Mouse (Mus musculus) lung, embryonic 14.5 days (tissue): Measurements from ENCODE around the gene Rpa3. TPM values are rescaled to one million over a fixed set of nuclear protein-coding genes. Genes with fewer than 3 reads are reported as not detected.

Source experiments
- ATAC-seq: fragments of 200-750 bp; cut with Nextera tagmentation; 2 replicates; pipeline ENCODE4 v1.8.0; 2017; ENCODE audit warnings: mild to moderate bottlenecking, moderate TSS enrichment, moderate library complexity; ENCODE audit not compliant: insufficient read depth
- DNase-seq: peaks from one replicate; pipeline ENCODE4 v3.0.0-alpha.2; 2015
- H3K27ac ChIP-seq: fragments of 300-500 bp; sonication (generic); 2 replicates; pipeline ENCODE4 v1.5.1; 2014; ENCODE audit warnings: low read depth, mild to moderate bottlenecking, moderate library complexity
- H3K27me3 ChIP-seq: fragments of 300-500 bp; sonication (generic); 2 replicates; pipeline ENCODE4 v1.6.1; 2014; ENCODE audit warnings: low read length, control low read depth; ENCODE audit not compliant: insufficient read depth
- H3K36me3 ChIP-seq: fragments of 300-500 bp; sonication (generic); 2 replicates; pipeline ENCODE4 v1.6.1; 2014; ENCODE audit warnings: control low read depth; ENCODE audit not compliant: insufficient read depth
- H3K4me1 ChIP-seq: fragments of 300-500 bp; sonication (generic); 2 replicates; pipeline ENCODE4 v1.6.1; 2014; ENCODE audit warnings: antibody characterized with exemption, control low read depth; ENCODE audit not compliant: insufficient read depth
- H3K4me2 ChIP-seq: fragments of 300-500 bp; sonication (generic); 2 replicates; pipeline ENCODE4 v1.6.1; 2014; ENCODE audit warnings: mild to moderate bottlenecking
- H3K4me3 ChIP-seq: fragments of 300-500 bp; sonication (generic); 2 replicates; pipeline ENCODE4 v1.5.1; 2014; ENCODE audit warnings: low read depth, low read length
- H3K9ac ChIP-seq: fragments of 300-500 bp; sonication (generic); 2 replicates; pipeline ENCODE4 v1.6.1; 2014
- H3K9me3 ChIP-seq: fragments of 300-500 bp; sonication (generic); 2 replicates; pipeline ENCODE4 v1.6.1; 2016; ENCODE audit warnings: low read depth, low read length, control low read depth
- CTCF ChIP-seq: IDR thresholded peaks from 2 replicates; pipeline ENCODE4 v1.5.1; 2016; ENCODE audit warnings: antibody characterized with exemption, low read depth
- WGBS: fragments of 180-500 bp; shearing (Covaris S2); extraction: QIAGEN DNeasy Blood & Tissue Kit; methylation state at CpG from one replicate; pipeline ENCODE4 v1.1.7; 2014; 5-methylcytosine and 5-hydroxymethylcytosine counted together
- polyA plus RNA-seq: library from polyadenylated mRNA; unstranded; fragments of >200 nt; fragmentation: Nextera tagmentation; extraction: Ambion mirVana; gene quantifications from 2 replicates; pipeline ENCODE4 v1.2.1, GENCODE M21; 2014

Gene Rpa3
- polyA plus RNA-seq, 1 experiment from 2014 or later, result 177 TPM

DNA sequence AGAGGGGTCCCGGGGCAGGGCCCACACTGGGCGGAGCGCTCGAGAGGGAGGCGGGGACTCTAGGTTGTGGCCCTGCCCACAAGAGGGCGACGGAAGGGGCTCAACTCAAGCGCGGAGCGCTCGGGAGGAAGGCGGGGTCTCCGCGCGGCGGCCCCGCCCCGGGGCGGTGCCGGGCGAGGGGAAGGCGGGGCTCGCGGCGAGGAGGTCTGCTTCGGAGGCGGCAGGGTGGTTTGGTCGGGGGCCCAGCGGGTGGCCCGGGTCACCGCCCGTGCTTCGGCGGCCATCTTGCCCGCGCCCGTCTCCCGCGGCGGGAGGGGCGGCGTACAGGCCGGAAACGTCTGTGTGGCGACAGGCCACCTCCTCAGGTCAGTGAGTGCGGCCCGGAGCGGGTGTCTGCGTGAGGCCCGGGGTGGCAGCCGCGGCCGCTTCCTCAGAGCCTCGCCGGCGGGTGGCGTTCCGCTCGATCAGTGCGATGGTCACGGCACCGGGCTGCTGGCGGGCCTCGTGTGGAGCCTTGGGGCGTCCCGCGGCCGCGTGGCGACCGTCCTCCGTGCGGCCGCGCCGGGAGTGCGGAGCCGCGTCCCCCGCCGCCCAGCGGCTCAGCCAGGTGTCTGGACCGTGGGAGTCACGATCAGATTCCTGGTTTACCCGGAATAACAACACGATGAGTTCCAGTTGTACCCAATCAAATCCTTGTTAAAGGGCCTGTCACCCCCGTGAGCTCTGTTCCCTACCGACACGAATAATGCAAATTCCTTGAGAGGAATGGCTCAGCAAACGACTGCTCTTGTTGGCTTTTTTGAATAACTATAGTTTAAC, 49.7 kb downstream of the Rpa3 start, which contains the start of gene Mios:
Gene Mios (plus strand): TSS at position 176 of the 819 bp plus-strand sequence.
- Histone ChIP-seq H3K9ac (peak within 1 kb of the TSS; percentile 91), H3K4me2 (peak within 1 kb of the TSS; percentile 66), H3K4me1 (no peaks in the 10 kb centered on the region), H3K27me3 (no peaks in the 10 kb centered on the region), H3K4me3 (peak within 1 kb of the TSS; percentile 76), H3K9me3 (no peaks in the 10 kb centered on the region), H3K27ac (peak within 1 kb of the TSS; percentile 97), H3K36me3 (peaks cover 11% of the 10 kb centered on the region; the same call in 1 of the 2 replicates)
- under 1% methylated on average over 65 of the region's 90 CpGs for WGBS
- peak; percentile 95 for DNase-seq
- ATAC-seq, result peak; percentile 98
- peak; percentile 40 for TF ChIP-seq CTCF

Other genes starting within 250 kb of the Rpa3 start
- 0.95 and 1.3 TPM in 2 replicates for gene Col28a1, start 66.6 kb downstream of the Rpa3 start, polyA plus RNA-seq
- gene Mios, start 50.0 kb downstream of the Rpa3 start, polyA plus RNA-seq, result 29.6 and 30.3 TPM in 2 replicates
- gene Umad1, start 115 bp upstream of the Rpa3 start, polyA plus RNA-seq, result 21.1 and 21.7 TPM in 2 replicates
- 6.7 and 9.8 TPM in 2 replicates for gene Gm45062, start 277 bp upstream of the Rpa3 start, polyA plus RNA-seq